In genomic region chr11:113010906-113011305, GRCm38 (mm10) we compare ENCODE assay signal across 10 mouse cellular contexts.
A peak's percentile ranks its signal among the peaks of the same experiment; 100 is the strongest.
DNase-seq lines count a peak whose midpoint lies in the region.
"Had no signal": no experiment of that assay in that cellular context is flagged by ENCODE, and none has a peak within 500 bp of the region (broad histone marks: within the 10 kb centered on the region; RNA-seq: fewer than 3 reads in every experiment).

No protein-coding gene starts in this region.

- peak; percentile 28 for DNase-seq in gastrocnemius, adult 18-20 months (ENCODE audit: low spot score)
- no peak for DNase-seq in gastrocnemius, postnatal 25 days
- DNase-seq in kidney, adult 11 months = peak; percentile 4
- no peak for DNase-seq in kidney, postnatal 14 days
- peak; percentile 62 for DNase-seq in Muller cell, postnatal 12 days (ENCODE audit: inconsistent ontology term)
- peak; percentile 20 for DNase-seq in skeletal muscle tissue, adult 2 months (ENCODE audit: low read depth, low spot score)
- DNase-seq in cerebellum, adult 11 months = no peak
- DNase-seq: kidney, postnatal 10 days; midbrain, embryonic 14.5 days; thymus, postnatal 4 days had no signal

Comparison
In these comparisons a context has a peak if more than half of its experiments do, and no peak if none do; other contexts are left out.
1. DNase-seq: peak in gastrocnemius, adult 18-20 months (single experiment), kidney, adult 11 months (single experiment), Muller cell, postnatal 12 days (single experiment) and skeletal muscle tissue, adult 2 months (single experiment); none in gastrocnemius, postnatal 25 days (single experiment), kidney, postnatal 14 days (single experiment) and cerebellum, adult 11 months (single experiment).